ENCODE assay signal across 10 mouse cellular contexts in the genomic region with DNA sequence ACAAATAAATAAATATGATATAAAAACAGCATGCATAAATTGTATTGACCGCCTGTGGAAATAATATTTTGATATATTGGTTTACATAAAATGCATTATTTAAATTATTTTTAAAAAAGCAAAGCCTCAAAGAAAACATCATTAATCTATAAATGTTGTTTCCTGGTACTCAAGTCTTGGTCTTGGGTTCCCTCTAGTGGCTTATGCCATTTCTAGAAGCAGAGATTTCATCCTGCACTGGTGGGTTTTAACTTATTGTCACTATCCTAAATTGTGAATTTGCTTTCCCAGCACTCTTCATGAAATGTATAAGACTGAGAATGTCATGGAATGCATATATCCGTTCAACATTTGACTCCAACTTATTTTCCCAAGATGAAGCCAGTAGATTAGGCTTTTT. TPM values are rescaled to one million over a fixed set of nuclear protein-coding genes. Genes with fewer than 3 reads are reported as not detected.
DNase-seq lines count a peak whose midpoint lies in the region; ATAC-seq and TF ChIP-seq lines count a peak whose summit lies in the region.
"Had no signal": no experiment of that assay in that cellular context is flagged by ENCODE, and none has a peak within 500 bp of the region (broad histone marks: within the 10 kb centered on the region; RNA-seq: fewer than 3 reads in every experiment).

No protein-coding gene starts in this region.

- H3K4me3 ChIP-seq in heart, embryonic 12.5 days = no peak overlapping the region
- no peak overlapping the region for H3K4me3 ChIP-seq in lung, adult 2 months (replicated peaks; ENCODE audit: extremely low read depth, low read depth, low read length)
- H3K4me3 ChIP-seq: midbrain, embryonic 13.5 days had no signal

- H3K27me3 ChIP-seq in heart, embryonic 12.5 days (replicated peaks) = no peaks in the 10 kb centered on the region
- H3K27me3 ChIP-seq: midbrain, embryonic 13.5 days had no signal

- ATAC-seq in heart, embryonic 12.5 days (ENCODE audit: insufficient number of reproducible peaks, low FRiP score) = no peak
- ATAC-seq in megakaryocyte progenitor cell, adult 5-6 weeks (replicated peaks; ENCODE audit: poor library complexity) = 0 out of 2 replicates have a peak, but pooled peaks have one; percentile 39
- ATAC-seq: midbrain, embryonic 13.5 days had no signal

- H3K4me1 ChIP-seq in heart, embryonic 12.5 days (replicated peaks) = no peaks in the 10 kb centered on the region
- no peaks in the 10 kb centered on the region; the same call in 1 of the 2 replicates for H3K4me1 ChIP-seq in lung, adult 2 months (ENCODE audit: control insufficient read depth, insufficient read depth, low read length)
- H3K4me1 ChIP-seq: midbrain, embryonic 13.5 days had no signal

- no peak for TF ChIP-seq POLR2A in lung, adult 2 months (IDR thresholded peaks at IDR 0.05; ENCODE audit: borderline replicate concordance, extremely low read depth, low read depth, low read length)

- TF ChIP-seq CTCF in lung, adult 2 months (IDR thresholded peaks at IDR 0.05; ENCODE audit: insufficient read depth, low read length) = peak; percentile 39; the same call in 1 of the 2 replicates

- no peak overlapping the region for H3K9ac ChIP-seq in heart, embryonic 12.5 days
- H3K9ac ChIP-seq: midbrain, embryonic 13.5 days had no signal

- H3K4me2 ChIP-seq in heart, embryonic 12.5 days = no peak overlapping the region
- H3K4me2 ChIP-seq: midbrain, embryonic 13.5 days had no signal

- WGBS in heart, embryonic 12.5 days = 59% methylated on average over 2 of the region's 2 CpGs
- 57% methylated on average over 2 of the region's 2 CpGs for WGBS in lung, adult 2 months

- no peak overlapping the region for H3K27ac ChIP-seq in heart, embryonic 12.5 days (ENCODE audit: poor library complexity, severe bottlenecking)
- H3K27ac ChIP-seq: midbrain, embryonic 13.5 days had no signal

- DNase-seq in heart, postnatal 10 days = peak; percentile 37 to 55
- DNase-seq in lung, adult 2 months = no peak
- no peak for DNase-seq in lung, postnatal 4 days
- DNase-seq in NIH3T3 (ENCODE audit: low read depth) = peak; percentile 56
- no peak for DNase-seq in adrenal gland, adult 2 months
- DNase-seq: left cerebral cortex, postnatal 4 days; thymus, postnatal 25 days had no signal

- intact Hi-C loops in heart, postnatal 10 days (cut with DNase I) = loop anchor here (1.0 to 10.0 kb wide), 2 partner anchors 336 to 978 kb away; no protein-coding TSS in a partner anchor

- H3K9me3 ChIP-seq in heart, embryonic 12.5 days (replicated peaks) = no peaks in the 10 kb centered on the region
- H3K9me3 ChIP-seq: midbrain, embryonic 13.5 days had no signal

- H3K36me3 ChIP-seq in heart, embryonic 12.5 days = no peaks in the 10 kb centered on the region; the same call in 1 of the 2 replicates
- H3K36me3 ChIP-seq: midbrain, embryonic 13.5 days had no signal

RNA-seq across cellular contexts. Expression of gene Gbp6, which starts 29.0 kb away (rescaled TPM):
- total RNA-seq in heart, postnatal 10 days (2021) = 1 to 10 TPM; 2.3 to 3.0 TPM
- 2.0 and 2.8 TPM in 2 replicates for polyA plus RNA-seq in heart, embryonic 12.5 days (2016; fragmentation: Nextera tagmentation; extraction: Ambion mirVana)
- polyA plus RNA-seq in lung, adult 2 months (2012; rRNA removed) = 3.2 and 4.4 TPM in 2 replicates
- 0.07 and 0.15 TPM in 2 replicates for total RNA-seq in megakaryocyte progenitor cell, adult 5-6 weeks (2015)
- total RNA-seq in megakaryocyte progenitor cell, adult 5-6 weeks (2017) = 0.64 and 0.75 TPM in 2 replicates
- total RNA-seq in adrenal gland, adult 2 months (2021) = 10 to 100 TPM; 15.0 to 19.5 TPM
- polyA plus RNA-seq in adrenal gland, adult 2 months (2012; rRNA removed) = 1.4 and 1.5 TPM in 2 replicates

RNA-seq across cellular contexts. Expression of gene Gm43302, which starts 29.0 kb away (rescaled TPM):
- total RNA-seq in heart, postnatal 10 days (2021) = under 1 TPM in 1 of 2 experiments, not detected in 1; 0.07 TPM
- polyA plus RNA-seq in heart, embryonic 12.5 days (2016; fragmentation: Nextera tagmentation; extraction: Ambion mirVana) = not detected in 2 replicates
- polyA plus RNA-seq in lung, adult 2 months (2012; rRNA removed) = 1.5 and 1.6 TPM in 2 replicates
- 0.32 TPM in 1 of 2 replicates, not detected in the other for total RNA-seq in megakaryocyte progenitor cell, adult 5-6 weeks (2015)
- total RNA-seq in megakaryocyte progenitor cell, adult 5-6 weeks (2017) = 0.20 TPM in 1 of 2 replicates, not detected in the other
- total RNA-seq in adrenal gland, adult 2 months (2021) = under 1 TPM in 1 of 2 experiments, not detected in 1; 0.07 TPM
- polyA plus RNA-seq in adrenal gland, adult 2 months (2012; rRNA removed) = 1.6 and 2.3 TPM in 2 replicates
- polyA plus RNA-seq: midbrain, embryonic 13.5 days had no signal

Comparison
In these comparisons a context has a peak if more than half of its experiments do, and no peak if none do; other contexts are left out.
1. DNase-seq: peak in heart, postnatal 10 days (2 of 2) and NIH3T3 (single experiment); none in lung, adult 2 months (single experiment), lung, postnatal 4 days (0 of 2) and adrenal gland, adult 2 months (single experiment).
2. RNA of gene Gbp6, which starts 29.0 kb away (total RNA-seq): 15.0 to 19.5 TPM in adrenal gland, adult 2 months; 2.3 to 3.0 TPM in heart, postnatal 10 days and 0.07 to 0.75 TPM in megakaryocyte progenitor cell, adult 5-6 weeks; every median in the first group is over 4 times any median in the second.